Mouse (Mus musculus): ENCODE data around the gene Cacng4. TPM values are rescaled to one million over a fixed set of nuclear protein-coding genes. Genes with fewer than 3 reads are reported as not detected.

The Cacng4 gene
- polyA plus RNA-seq, 1 experiment = not detected

DNA sequence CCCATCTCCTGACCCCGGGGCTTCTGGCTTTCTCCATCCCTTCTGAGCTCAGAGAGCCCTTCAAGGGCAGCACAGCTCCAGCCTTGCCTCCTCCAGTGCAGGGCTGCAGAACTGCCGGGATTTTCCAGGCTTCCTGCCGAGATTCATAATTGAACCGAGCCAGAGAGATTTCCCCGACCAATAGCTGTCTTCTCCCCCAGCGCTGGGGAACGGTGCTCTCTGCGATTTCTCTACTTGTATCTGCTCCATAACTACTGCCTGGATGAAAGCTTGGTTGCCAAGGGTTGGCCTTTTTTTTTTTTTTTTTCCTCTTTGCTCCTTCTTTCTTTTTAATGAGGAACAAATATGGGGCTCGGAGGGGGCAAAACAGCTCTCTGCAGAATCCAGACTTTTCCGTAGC is 34.4 kb downstream of the Cacng4 start:
- H3K4me3 ChIP-seq (replicated peaks) = no peak overlapping the region
- no peaks in the 10 kb centered on the region for H3K9me3 ChIP-seq (ENCODE audit: control insufficient read depth, low read length)
- no peaks in the 10 kb centered on the region for H3K4me1 ChIP-seq (ENCODE audit: control insufficient read depth)
- H3K36me3 ChIP-seq (ENCODE audit: control insufficient read depth) = no peaks in the 10 kb centered on the region
- no peaks in the 10 kb centered on the region for H3K27me3 ChIP-seq (ENCODE audit: control insufficient read depth)
- TF ChIP-seq GATA1 (IDR thresholded peaks at IDR 0.05; ENCODE audit: low read length) (no peak), TAL1 (IDR thresholded peaks at IDR 0.05; ENCODE audit: low read length) (no peak)

- H3K27me3 ChIP-seq (ENCODE audit: control insufficient read depth) = no peaks in the 10 kb centered on the region
- H3K36me3 ChIP-seq (ENCODE audit: control insufficient read depth) = no peaks in the 10 kb centered on the region
These were observed 34.8 kb downstream of the Cacng4 start for GRCm38 (mm10) chr11:107759516-107759915.

GRCm38 (mm10) chr11:107749114-107749513 is 45.2 kb downstream of the Cacng4 start:
- Histone ChIP-seq H3K4me1 (ENCODE audit: control insufficient read depth) (no peaks in the 10 kb centered on the region), H3K4me3 (replicated peaks) (no peak overlapping the region), H3K27me3 (ENCODE audit: control insufficient read depth) (no peaks in the 10 kb centered on the region), H3K9me3 (ENCODE audit: control insufficient read depth, low read length) (no peaks in the 10 kb centered on the region), H3K36me3 (ENCODE audit: control insufficient read depth) (no peaks in the 10 kb centered on the region)
- no peak for TF ChIP-seq GATA1 (IDR thresholded peaks at IDR 0.05; ENCODE audit: low read length)
- TF ChIP-seq TAL1 (IDR thresholded peaks at IDR 0.05; ENCODE audit: low read length) = no peak

More at GRCm38 (mm10) chr11:107759516-107759915, 34.8 kb downstream of the Cacng4 start:
- Histone ChIP-seq H3K4me1 (ENCODE audit: control insufficient read depth) (no peaks in the 10 kb centered on the region), H3K9me3 (ENCODE audit: control insufficient read depth, low read length) (no peaks in the 10 kb centered on the region), H3K4me3 (replicated peaks) (no peak overlapping the region)
- no peak for TF ChIP-seq GATA1 (IDR thresholded peaks at IDR 0.05; ENCODE audit: low read length)
- TF ChIP-seq TAL1 (IDR thresholded peaks at IDR 0.05; ENCODE audit: low read length) = no peak

GRCm38 (mm10) chr11:107748243-107749035 is 45.9 kb downstream of the Cacng4 start:
- Histone ChIP-seq H3K27me3 (ENCODE audit: control insufficient read depth) (no peaks in the 10 kb centered on the region), H3K4me3 (replicated peaks) (no peak overlapping the region), H3K36me3 (ENCODE audit: control insufficient read depth) (no peaks in the 10 kb centered on the region), H3K9me3 (ENCODE audit: control insufficient read depth, low read length) (no peaks in the 10 kb centered on the region), H3K4me1 (ENCODE audit: control insufficient read depth) (no peaks in the 10 kb centered on the region)
- TF ChIP-seq TAL1 (IDR thresholded peaks at IDR 0.05; ENCODE audit: low read length) = no peak
- TF ChIP-seq GATA1 (IDR thresholded peaks at IDR 0.05; ENCODE audit: low read length) = no peak

DNA sequence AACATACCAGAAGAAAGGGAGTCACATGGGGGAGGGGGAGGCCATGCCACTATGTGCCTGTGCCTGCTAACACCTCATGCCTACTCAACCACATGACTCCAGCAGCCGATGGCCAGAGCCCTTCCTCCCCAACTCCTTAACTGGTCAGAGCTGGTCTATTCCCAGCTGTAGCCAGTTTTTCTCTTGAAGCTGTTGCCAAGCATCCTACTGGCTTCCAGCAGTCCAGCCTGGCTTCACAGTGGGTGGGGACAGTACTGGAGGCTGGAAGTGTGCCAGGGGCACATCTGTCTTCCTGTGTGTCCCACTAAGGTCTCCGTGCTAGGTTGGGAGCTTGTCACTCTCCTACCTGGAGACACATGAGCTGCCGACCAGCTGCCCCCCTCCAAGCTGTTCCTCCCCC is 51.3 kb downstream of the Cacng4 start:
- no peaks in the 10 kb centered on the region for H3K4me1 ChIP-seq (ENCODE audit: control insufficient read depth)
- H3K27me3 ChIP-seq (ENCODE audit: control insufficient read depth) = no peaks in the 10 kb centered on the region
- H3K9me3 ChIP-seq (ENCODE audit: control insufficient read depth, low read length) = no peaks in the 10 kb centered on the region
- no peak for TF ChIP-seq TAL1 (IDR thresholded peaks at IDR 0.05; ENCODE audit: low read length)
- TF ChIP-seq GATA1 (IDR thresholded peaks at IDR 0.05; ENCODE audit: low read length) = no peak
- no peak overlapping the region for H3K4me3 ChIP-seq (replicated peaks)
- no peaks in the 10 kb centered on the region for H3K36me3 ChIP-seq (ENCODE audit: control insufficient read depth)

GRCm38 (mm10) chr11:107738418-107739099 is 55.8 kb downstream of the Cacng4 start:
- Histone ChIP-seq H3K36me3 (ENCODE audit: control insufficient read depth) (no peaks in the 10 kb centered on the region), H3K27me3 (ENCODE audit: control insufficient read depth) (no peaks in the 10 kb centered on the region), H3K4me3 (replicated peaks) (no peak overlapping the region), H3K4me1 (ENCODE audit: control insufficient read depth) (no peaks in the 10 kb centered on the region), H3K9me3 (ENCODE audit: control insufficient read depth, low read length) (no peaks in the 10 kb centered on the region)
- TF ChIP-seq TAL1 (IDR thresholded peaks at IDR 0.05; ENCODE audit: low read length) (no peak), GATA1 (IDR thresholded peaks at IDR 0.05; ENCODE audit: low read length) (no peak)

- Histone ChIP-seq H3K4me3 (replicated peaks) (no peak overlapping the region), H3K9me3 (ENCODE audit: control insufficient read depth, low read length) (no peaks in the 10 kb centered on the region), H3K4me1 (ENCODE audit: control insufficient read depth) (no peaks in the 10 kb centered on the region), H3K36me3 (ENCODE audit: control insufficient read depth) (no peaks in the 10 kb centered on the region), H3K27me3 (ENCODE audit: control insufficient read depth) (no peaks in the 10 kb centered on the region)
- TF ChIP-seq TAL1 (IDR thresholded peaks at IDR 0.05; ENCODE audit: low read length) = no peak
- TF ChIP-seq GATA1 (IDR thresholded peaks at IDR 0.05; ENCODE audit: low read length) = no peak
These were observed 56.5 kb downstream of the Cacng4 start for GRCm38 (mm10) chr11:107737886-107738285.

DNA sequence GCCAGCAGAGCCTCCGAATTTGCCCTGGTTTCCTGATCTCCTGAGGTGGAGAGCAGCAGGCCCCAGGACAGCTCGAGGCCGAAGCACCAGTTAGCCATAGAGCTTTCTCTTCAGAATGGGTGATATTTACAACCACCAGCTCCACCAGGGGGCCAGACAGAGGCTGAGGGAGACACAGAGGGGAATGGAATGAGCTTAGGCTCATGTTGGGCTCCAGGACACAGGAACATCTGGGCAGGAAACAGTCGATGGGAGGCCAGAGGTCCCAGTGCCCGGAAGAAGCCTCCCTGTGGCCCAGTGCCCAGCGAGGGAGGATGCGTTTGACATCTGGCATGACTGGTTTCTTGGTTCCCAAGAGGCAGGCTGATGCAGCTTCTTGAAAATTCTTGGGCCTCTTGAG is 60.2 kb downstream of the Cacng4 start:
- Histone ChIP-seq H3K4me3 (replicated peaks) (no peak overlapping the region), H3K9me3 (ENCODE audit: control insufficient read depth, low read length) (no peaks in the 10 kb centered on the region), H3K27me3 (ENCODE audit: control insufficient read depth) (no peaks in the 10 kb centered on the region), H3K4me1 (ENCODE audit: control insufficient read depth) (no peaks in the 10 kb centered on the region), H3K36me3 (ENCODE audit: control insufficient read depth) (no peaks in the 10 kb centered on the region)
- TF ChIP-seq TAL1 (IDR thresholded peaks at IDR 0.05; ENCODE audit: low read length) = no peak
- TF ChIP-seq GATA1 (IDR thresholded peaks at IDR 0.05; ENCODE audit: low read length) = no peak

GRCm38 (mm10) chr11:107731498-107731897 is 62.9 kb downstream of the Cacng4 start:
- no peak for TF ChIP-seq GATA1 (IDR thresholded peaks at IDR 0.05; ENCODE audit: low read length)
- TF ChIP-seq TAL1 (IDR thresholded peaks at IDR 0.05; ENCODE audit: low read length) = no peak
- Histone ChIP-seq H3K36me3 (ENCODE audit: control insufficient read depth) (no peaks in the 10 kb centered on the region), H3K27me3 (ENCODE audit: control insufficient read depth) (no peaks in the 10 kb centered on the region), H3K4me3 (replicated peaks) (no peak overlapping the region), H3K4me1 (ENCODE audit: control insufficient read depth) (no peaks in the 10 kb centered on the region), H3K9me3 (ENCODE audit: control insufficient read depth, low read length) (no peaks in the 10 kb centered on the region)
